Mouse (Mus musculus): Measurements from ENCODE around the gene Olfr459. TPM values are rescaled to one million over a fixed set of nuclear protein-coding genes. Genes with fewer than 3 reads are reported as not detected.

The Olfr459 gene
- polyA plus RNA-seq (2015; fragmentation: Nextera tagmentation; extraction: Ambion mirVana) = not detected in 2 replicates

- no peaks in the 10 kb centered on the region for H3K9me3 ChIP-seq (replicated peaks)
- WGBS = 60% methylated on average over 7 of the region's 7 CpGs
Measured at GRCm38 (mm10) chr6:41775077-41775476, at the start of gene Olfr459. Olfr459 (minus strand) TSS chr6:41775177.

GRCm38 (mm10) chr6:41824086-41824485 is 49.1 kb upstream of the Olfr459 start:
- H3K9me3 ChIP-seq (replicated peaks) = no peaks in the 10 kb centered on the region
- H3K4me2 ChIP-seq (replicated peaks) = no peak overlapping the region
- H3K27me3 ChIP-seq = no peaks in the 10 kb centered on the region
- ATAC-seq (ENCODE audit: insufficient number of reproducible peaks, low FRiP score, low TSS enrichment, low read depth) = no peak
- no peak overlapping the region for H3K27ac ChIP-seq (replicated peaks)
- H3K4me1 ChIP-seq = no peaks in the 10 kb centered on the region
- no peaks in the 10 kb centered on the region for H3K36me3 ChIP-seq
- H3K9ac ChIP-seq = no peak overlapping the region
- H3K4me3 ChIP-seq (replicated peaks) = no peak overlapping the region

More at GRCm38 (mm10) chr6:41775077-41775476, at the start of gene Olfr459:
- no peaks in the 10 kb centered on the region for H3K36me3 ChIP-seq
- H3K27me3 ChIP-seq = no peaks in the 10 kb centered on the region
- no peak within 1 kb of the TSS for H3K4me3 ChIP-seq (replicated peaks)
- ATAC-seq (ENCODE audit: insufficient number of reproducible peaks, low FRiP score, low TSS enrichment, low read depth) = no peak
- no peak within 1 kb of the TSS for H3K4me2 ChIP-seq (replicated peaks)
- no peak within 1 kb of the TSS for H3K9ac ChIP-seq
- no peak within 1 kb of the TSS for H3K27ac ChIP-seq (replicated peaks)
- H3K4me1 ChIP-seq = no peaks in the 10 kb centered on the region

GRCm38 (mm10) chr6:41786700-41787099 is 11.7 kb upstream of the Olfr459 start:
- no peak overlapping the region for H3K27ac ChIP-seq (replicated peaks)
- WGBS = 84% methylated on average over 2 of the region's 2 CpGs
- no peak for ATAC-seq (ENCODE audit: insufficient number of reproducible peaks, low FRiP score, low TSS enrichment, low read depth)
- H3K36me3 ChIP-seq = no peaks in the 10 kb centered on the region
- no peak overlapping the region for H3K4me2 ChIP-seq (replicated peaks)
- H3K9me3 ChIP-seq (replicated peaks) = no peaks in the 10 kb centered on the region
- H3K27me3 ChIP-seq = no peaks in the 10 kb centered on the region
- no peak overlapping the region for H3K9ac ChIP-seq
- no peaks in the 10 kb centered on the region for H3K4me1 ChIP-seq
- H3K4me3 ChIP-seq (replicated peaks) = no peak overlapping the region

GRCm38 (mm10) chr6:41775721-41776120 is 744 bp upstream of the Olfr459 start:
- H3K4me1 ChIP-seq = no peaks in the 10 kb centered on the region
- 62% methylated on average over 6 of the region's 6 CpGs for WGBS
- no peak for ATAC-seq (ENCODE audit: insufficient number of reproducible peaks, low FRiP score, low TSS enrichment, low read depth)
- H3K27ac ChIP-seq (replicated peaks) = no peak overlapping the region
- H3K4me2 ChIP-seq (replicated peaks) = no peak overlapping the region
- H3K4me3 ChIP-seq (replicated peaks) = no peak overlapping the region
- H3K27me3 ChIP-seq = no peaks in the 10 kb centered on the region
- no peak overlapping the region for H3K9ac ChIP-seq
- H3K36me3 ChIP-seq = no peaks in the 10 kb centered on the region
- no peaks in the 10 kb centered on the region for H3K9me3 ChIP-seq (replicated peaks)

GRCm38 (mm10) chr6:41769872-41770271 is 5.1 kb downstream of the Olfr459 start:
- no peaks in the 10 kb centered on the region for H3K27me3 ChIP-seq

GRCm38 (mm10) chr6:41764306-41764705 is 10.7 kb downstream of the Olfr459 start:
- WGBS = 82% methylated on average over 5 of the region's 5 CpGs
- no peak overlapping the region for H3K9ac ChIP-seq
- no peak overlapping the region for H3K4me2 ChIP-seq (replicated peaks)
- H3K9me3 ChIP-seq (replicated peaks) = no peaks in the 10 kb centered on the region
- H3K27me3 ChIP-seq = no peaks in the 10 kb centered on the region
- H3K27ac ChIP-seq (replicated peaks) = no peak overlapping the region
- no peaks in the 10 kb centered on the region for H3K36me3 ChIP-seq
- ATAC-seq (ENCODE audit: insufficient number of reproducible peaks, low FRiP score, low TSS enrichment, low read depth) = no peak
- H3K4me3 ChIP-seq (replicated peaks) = no peak overlapping the region
- H3K4me1 ChIP-seq = no peaks in the 10 kb centered on the region

More at GRCm38 (mm10) chr6:41769872-41770271, 5.1 kb downstream of the Olfr459 start:
- no peaks in the 10 kb centered on the region for H3K9me3 ChIP-seq (replicated peaks)
- WGBS = 74% methylated on average over 1 of the region's 1 CpGs
- H3K4me2 ChIP-seq (replicated peaks) = no peak overlapping the region
- H3K9ac ChIP-seq = no peak overlapping the region
- ATAC-seq (ENCODE audit: insufficient number of reproducible peaks, low FRiP score, low TSS enrichment, low read depth) = no peak
- H3K4me3 ChIP-seq (replicated peaks) = no peak overlapping the region
- no peaks in the 10 kb centered on the region for H3K36me3 ChIP-seq
- H3K27ac ChIP-seq (replicated peaks) = no peak overlapping the region
- H3K4me1 ChIP-seq = no peaks in the 10 kb centered on the region

GRCm38 (mm10) chr6:41762370-41762757 is 12.6 kb downstream of the Olfr459 start:
- Histone ChIP-seq H3K4me2 (replicated peaks) (no peak overlapping the region), H3K9me3 (replicated peaks) (no peaks in the 10 kb centered on the region), H3K4me3 (replicated peaks) (no peak overlapping the region), H3K9ac (no peak overlapping the region), H3K4me1 (no peaks in the 10 kb centered on the region), H3K36me3 (no peaks in the 10 kb centered on the region), H3K27me3 (no peaks in the 10 kb centered on the region), H3K27ac (replicated peaks) (no peak overlapping the region)
- 76% methylated on average over 1 of the region's 1 CpGs for WGBS
- no peak for ATAC-seq (ENCODE audit: insufficient number of reproducible peaks, low FRiP score, low TSS enrichment, low read depth)

- no peak overlapping the region for H3K27ac ChIP-seq (replicated peaks)
- no peak overlapping the region for H3K4me2 ChIP-seq (replicated peaks)
- no peaks in the 10 kb centered on the region for H3K4me1 ChIP-seq
- no peak for ATAC-seq (ENCODE audit: insufficient number of reproducible peaks, low FRiP score, low TSS enrichment, low read depth)
- WGBS = 7% methylated on average over 1 of the region's 1 CpGs
- no peaks in the 10 kb centered on the region for H3K9me3 ChIP-seq (replicated peaks)
- no peak overlapping the region for H3K4me3 ChIP-seq (replicated peaks)
- H3K27me3 ChIP-seq = no peaks in the 10 kb centered on the region
- no peak overlapping the region for H3K9ac ChIP-seq
- no peaks in the 10 kb centered on the region for H3K36me3 ChIP-seq
Measured at GRCm38 (mm10) chr6:41761702-41762369, 13.1 kb downstream of the Olfr459 start.

GRCm38 (mm10) chr6:41759618-41760017 is 15.4 kb downstream of the Olfr459 start:
- H3K27ac ChIP-seq (replicated peaks) = no peak overlapping the region
- H3K27me3 ChIP-seq = no peaks in the 10 kb centered on the region
- ATAC-seq (ENCODE audit: insufficient number of reproducible peaks, low FRiP score, low TSS enrichment, low read depth) = no peak
- H3K4me2 ChIP-seq (replicated peaks) = no peak overlapping the region
- no peaks in the 10 kb centered on the region for H3K36me3 ChIP-seq
- H3K9ac ChIP-seq = no peak overlapping the region
- no peaks in the 10 kb centered on the region for H3K4me1 ChIP-seq
- no peaks in the 10 kb centered on the region for H3K9me3 ChIP-seq (replicated peaks)
- WGBS = 86% methylated on average over 2 of the region's 2 CpGs
- no peak overlapping the region for H3K4me3 ChIP-seq (replicated peaks)

GRCm38 (mm10) chr6:41758421-41758820 is 16.6 kb downstream of the Olfr459 start:
- H3K4me1 ChIP-seq = no peaks in the 10 kb centered on the region
- ATAC-seq (ENCODE audit: insufficient number of reproducible peaks, low FRiP score, low TSS enrichment, low read depth) = no peak
- H3K4me2 ChIP-seq (replicated peaks) = no peak overlapping the region
- no peaks in the 10 kb centered on the region for H3K9me3 ChIP-seq (replicated peaks)
- H3K27me3 ChIP-seq = no peaks in the 10 kb centered on the region
- H3K9ac ChIP-seq = no peak overlapping the region
- H3K27ac ChIP-seq (replicated peaks) = no peak overlapping the region
- 79% methylated on average over 1 of the region's 1 CpGs for WGBS
- no peaks in the 10 kb centered on the region for H3K36me3 ChIP-seq
- no peak overlapping the region for H3K4me3 ChIP-seq (replicated peaks)

- ATAC-seq (ENCODE audit: insufficient number of reproducible peaks, low FRiP score, low TSS enrichment, low read depth) = no peak
- no peaks in the 10 kb centered on the region for H3K9me3 ChIP-seq (replicated peaks)
- H3K27me3 ChIP-seq = no peaks in the 10 kb centered on the region
- no peaks in the 10 kb centered on the region for H3K4me1 ChIP-seq
- H3K4me3 ChIP-seq (replicated peaks) = no peak overlapping the region
- whole genome bisulfite sequencing = 74% methylated on average over 3 of the region's 3 CpGs
- no peaks in the 10 kb centered on the region for H3K36me3 ChIP-seq
- no peak overlapping the region for H3K9ac ChIP-seq
- H3K4me2 ChIP-seq (replicated peaks) = no peak overlapping the region
- no peak overlapping the region for H3K27ac ChIP-seq (replicated peaks)
Measured at GRCm38 (mm10) chr6:41757199-41757598, 17.8 kb downstream of the Olfr459 start.

- H3K36me3 ChIP-seq = no peaks in the 10 kb centered on the region
- H3K4me3 ChIP-seq (replicated peaks) = no peak overlapping the region
- no peaks in the 10 kb centered on the region for H3K27me3 ChIP-seq
- no peak for ATAC-seq (ENCODE audit: insufficient number of reproducible peaks, low FRiP score, low TSS enrichment, low read depth)
- H3K27ac ChIP-seq (replicated peaks) = no peak overlapping the region
- no peaks in the 10 kb centered on the region for H3K9me3 ChIP-seq (replicated peaks)
- no peak overlapping the region for H3K9ac ChIP-seq
- no peak overlapping the region for H3K4me2 ChIP-seq (replicated peaks)
- no peaks in the 10 kb centered on the region for H3K4me1 ChIP-seq
- 71% methylated on average over 6 of the region's 6 CpGs for WGBS
Measured at GRCm38 (mm10) chr6:41754626-41755025, 20.4 kb downstream of the Olfr459 start.

Data from embryonic facial prominence, embryonic 15.5 days (tissue).